Mouse (Mus musculus): ENCODE measurements at regions not wholly inside any gene's neighbourhood (a gene's known extent, or its start where the extent isn't known, plus 50 kb on each side); places are given as distances from the start of the nearest gene placed in this dataset.
"Not testable (repeated sequence)": the region's sequence is repeated elsewhere in the genome, so short reads cannot be mapped to it uniquely, and the experiment has no call there.

DNA sequence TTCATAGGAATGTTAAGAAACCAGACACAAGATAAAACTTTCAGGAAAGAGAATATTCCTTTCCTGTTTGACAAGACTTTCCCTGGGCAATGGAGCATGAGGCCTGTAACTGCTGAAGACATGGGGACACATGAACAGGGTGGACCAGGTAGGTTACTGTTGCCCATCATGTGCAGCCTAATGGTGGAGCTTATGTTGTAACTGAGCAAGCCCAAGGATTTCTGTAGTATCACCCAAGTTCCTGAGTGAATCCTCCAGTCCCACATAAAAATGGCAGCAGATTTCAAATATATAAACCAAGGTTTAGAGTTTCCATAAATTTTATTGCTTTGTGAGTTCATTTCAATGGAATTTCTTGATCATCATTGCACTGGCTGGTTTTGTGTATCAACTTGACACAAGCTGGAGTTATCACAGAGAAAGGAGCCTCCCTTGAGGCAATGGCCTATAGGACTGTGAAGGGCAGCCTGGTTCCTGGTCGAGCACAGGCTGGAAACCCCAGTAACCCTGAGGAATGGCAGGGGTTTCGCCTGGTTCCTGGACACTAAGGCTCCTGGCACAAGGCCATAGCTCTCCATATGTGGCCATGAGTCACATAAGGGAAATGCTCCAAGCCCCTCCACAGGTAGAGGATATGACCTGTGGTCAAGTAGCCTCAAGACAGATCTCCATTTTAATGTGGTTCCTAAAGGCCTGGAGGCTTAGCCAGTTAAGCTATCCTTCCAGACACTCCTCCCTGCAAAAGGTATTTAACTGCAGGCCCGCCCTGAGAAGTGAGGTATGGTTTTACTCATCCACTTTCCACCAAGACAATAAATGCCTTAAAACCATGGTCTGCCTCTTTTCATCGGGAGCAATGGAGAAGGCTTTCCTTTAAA is 92.9 kb upstream of the Pfn2 start:
- H3K4me2 ChIP-seq = no peak overlapping the region
- WGBS (ENCODE audit: insufficient replicate concordance) = 57% methylated on average over 4 of the region's 4 CpGs
- H3K36me3 ChIP-seq = no peaks in the 10 kb centered on the region
- H3K4me1 ChIP-seq = no peaks in the 10 kb centered on the region
- H3K9me3 ChIP-seq (replicated peaks) = no peaks in the 10 kb centered on the region
- ATAC-seq = no peak
- H3K27ac ChIP-seq = no peak overlapping the region
- no peaks in the 10 kb centered on the region for H3K27me3 ChIP-seq (replicated peaks)
- no peak overlapping the region for H3K9ac ChIP-seq
- H3K4me3 ChIP-seq = no peak overlapping the region

DNA sequence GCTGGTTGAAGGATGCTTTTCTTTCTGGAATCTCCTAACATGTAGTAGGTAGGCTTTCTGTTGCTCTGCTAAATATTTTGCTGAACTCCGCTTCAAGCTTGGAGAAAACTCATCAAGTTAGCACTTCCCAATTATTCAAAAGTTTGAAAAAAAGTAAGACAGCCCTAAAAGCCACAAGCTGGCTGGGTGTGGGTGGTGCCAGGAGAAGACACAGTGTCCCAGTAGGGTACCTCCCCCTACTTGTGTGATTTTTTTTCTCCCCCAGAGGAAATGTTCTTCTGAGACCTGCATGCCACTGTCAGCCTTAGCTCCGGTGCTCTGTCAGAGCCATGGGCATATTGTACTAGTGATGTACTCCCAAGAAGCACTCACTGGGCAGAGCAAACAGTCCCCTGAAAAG is 96.8 kb upstream of the Pfn2 start:
- H3K4me1 ChIP-seq = no peaks in the 10 kb centered on the region
- ATAC-seq = no peak
- no peak overlapping the region for H3K27ac ChIP-seq
- H3K9ac ChIP-seq = no peak overlapping the region
- H3K4me2 ChIP-seq = no peak overlapping the region
- H3K4me3 ChIP-seq = no peak overlapping the region
- H3K36me3 ChIP-seq = no peaks in the 10 kb centered on the region
- H3K9me3 ChIP-seq (replicated peaks) = no peaks in the 10 kb centered on the region
- H3K27me3 ChIP-seq (replicated peaks) = no peaks in the 10 kb centered on the region
- WGBS (ENCODE audit: insufficient replicate concordance) = 69% methylated on average over 2 of the region's 2 CpGs

DNA sequence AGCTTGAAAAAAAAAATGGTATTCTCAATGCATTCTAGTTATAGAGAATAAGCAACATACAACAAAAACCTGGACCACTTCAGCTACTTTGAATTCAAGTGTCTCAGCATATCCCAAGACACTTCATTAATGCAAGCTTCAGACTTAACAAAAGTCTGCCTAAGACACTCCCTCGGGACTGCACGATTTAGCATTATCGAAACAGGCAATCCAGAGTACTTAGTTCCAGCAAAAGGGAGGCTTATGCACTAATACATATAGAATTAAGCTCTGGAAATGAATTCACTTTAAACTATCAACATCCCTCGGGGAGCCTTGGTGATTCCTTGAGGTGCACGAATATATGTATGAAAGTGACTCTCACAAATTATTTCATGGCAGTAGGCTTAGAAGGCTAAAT is 97.9 kb upstream of the Pfn2 start:
- 72% methylated on average over 5 of the region's 5 CpGs for WGBS (ENCODE audit: insufficient replicate concordance)
- Histone ChIP-seq H3K36me3 (no peaks in the 10 kb centered on the region), H3K4me3 (no peak overlapping the region), H3K9ac (no peak overlapping the region), H3K27me3 (replicated peaks) (no peaks in the 10 kb centered on the region), H3K27ac (no peak overlapping the region), H3K9me3 (replicated peaks) (no peaks in the 10 kb centered on the region), H3K4me1 (no peaks in the 10 kb centered on the region), H3K4me2 (no peak overlapping the region)
- ATAC-seq = no peak

DNA sequence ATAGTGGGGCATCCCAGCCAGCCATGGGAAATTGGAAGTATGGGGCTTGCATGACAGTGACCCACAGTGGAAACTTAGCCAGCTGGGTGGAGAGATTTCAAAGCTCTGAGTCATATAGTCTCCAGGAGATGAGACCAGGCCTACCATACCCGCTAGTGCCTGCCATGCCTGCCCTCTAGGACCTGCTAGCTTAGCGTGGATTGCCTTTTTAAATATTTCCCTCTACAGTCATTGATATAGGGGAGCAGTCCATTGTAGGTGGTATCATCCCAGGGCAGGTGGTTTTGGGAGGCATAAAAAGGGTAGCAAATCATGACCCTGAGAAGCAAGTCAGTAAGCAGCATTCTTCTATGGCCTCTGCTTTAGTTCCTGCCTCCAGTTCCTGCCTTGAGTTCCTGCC is 99.5 kb upstream of the Pfn2 start:
- Histone ChIP-seq H3K4me2 (no peak overlapping the region), H3K27me3 (replicated peaks) (no peaks in the 10 kb centered on the region), H3K4me1 (no peaks in the 10 kb centered on the region), H3K9ac (no peak overlapping the region), H3K36me3 (no peaks in the 10 kb centered on the region), H3K4me3 (no peak overlapping the region), H3K27ac (no peak overlapping the region), H3K9me3 (replicated peaks) (no peaks in the 10 kb centered on the region)
- ATAC-seq = no peak
- WGBS (ENCODE audit: insufficient replicate concordance) = 64% methylated on average over 2 of the region's 2 CpGs

DNA sequence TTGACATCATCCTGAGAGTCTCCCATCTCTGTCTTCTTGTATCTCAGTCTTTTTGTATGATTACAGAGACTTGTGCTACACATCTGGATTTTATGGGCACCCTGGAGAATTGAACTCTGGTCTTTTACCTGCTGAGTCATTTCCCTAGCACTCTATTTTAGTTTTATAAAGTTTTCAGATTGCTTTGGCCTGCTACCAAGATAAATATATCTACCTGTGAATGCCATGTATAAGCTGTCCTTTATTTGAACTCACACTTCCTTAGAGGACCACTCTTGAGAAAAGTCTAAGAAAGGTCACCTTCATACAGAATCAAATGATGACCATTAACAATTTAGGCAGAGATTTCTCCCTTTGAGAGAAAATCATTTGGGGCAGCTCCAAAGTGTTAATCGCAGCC is 100.8 kb upstream of the Pfn2 start:
- WGBS (ENCODE audit: insufficient replicate concordance) = 68% methylated on average over 1 of the region's 1 CpGs
- Histone ChIP-seq H3K9ac (no peak overlapping the region), H3K4me3 (no peak overlapping the region), H3K4me1 (no peaks in the 10 kb centered on the region), H3K27me3 (replicated peaks) (no peaks in the 10 kb centered on the region), H3K4me2 (no peak overlapping the region), H3K36me3 (no peaks in the 10 kb centered on the region), H3K27ac (no peak overlapping the region), H3K9me3 (replicated peaks) (no peaks in the 10 kb centered on the region)
- no peak for ATAC-seq

DNA sequence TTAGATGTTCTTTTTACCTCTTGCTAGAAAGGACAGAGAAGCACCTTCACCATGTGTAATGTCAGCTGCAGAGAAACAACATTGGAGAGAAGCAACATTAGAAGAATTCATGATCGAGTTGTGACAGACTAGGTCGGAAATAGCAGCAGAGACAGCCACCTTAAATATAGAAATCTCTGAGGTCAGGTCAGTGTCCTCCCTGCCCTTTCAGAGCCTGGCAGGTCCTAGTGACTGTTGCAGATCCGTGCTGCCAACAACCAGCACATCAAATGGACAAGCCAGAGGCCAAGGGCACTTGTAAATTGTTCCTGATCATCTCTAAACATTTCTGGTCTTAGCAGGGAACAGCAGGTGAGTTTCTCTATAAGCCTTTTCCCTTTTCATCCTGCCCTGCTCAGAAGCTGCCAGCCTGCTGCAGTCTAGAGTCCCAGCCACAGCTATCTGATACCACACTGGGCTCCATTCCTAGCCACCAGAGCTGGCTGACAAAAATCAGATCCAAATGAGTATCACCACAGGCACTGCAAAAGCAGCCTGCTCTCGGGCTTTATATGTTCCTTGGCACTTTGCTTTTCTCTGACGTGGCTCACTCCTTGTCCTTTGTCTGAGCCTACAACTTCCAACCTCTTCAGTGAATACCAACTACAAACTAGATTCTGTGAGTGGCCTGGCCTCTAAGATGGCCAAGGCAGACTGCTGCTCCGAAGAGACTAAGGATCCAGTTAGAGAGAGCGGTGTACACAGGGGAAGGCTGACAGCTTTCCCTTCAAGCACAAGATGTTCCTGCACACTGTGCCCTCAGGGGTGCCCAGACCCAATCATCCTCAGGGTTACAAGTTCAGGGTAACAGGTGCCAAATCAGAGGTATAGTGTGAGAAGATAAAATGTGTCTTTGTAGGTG is 102.8 kb upstream of the Pfn2 start:
- Histone ChIP-seq H3K4me2 (no peak overlapping the region), H3K27me3 (replicated peaks) (no peaks in the 10 kb centered on the region), H3K27ac (no peak overlapping the region)

DNA sequence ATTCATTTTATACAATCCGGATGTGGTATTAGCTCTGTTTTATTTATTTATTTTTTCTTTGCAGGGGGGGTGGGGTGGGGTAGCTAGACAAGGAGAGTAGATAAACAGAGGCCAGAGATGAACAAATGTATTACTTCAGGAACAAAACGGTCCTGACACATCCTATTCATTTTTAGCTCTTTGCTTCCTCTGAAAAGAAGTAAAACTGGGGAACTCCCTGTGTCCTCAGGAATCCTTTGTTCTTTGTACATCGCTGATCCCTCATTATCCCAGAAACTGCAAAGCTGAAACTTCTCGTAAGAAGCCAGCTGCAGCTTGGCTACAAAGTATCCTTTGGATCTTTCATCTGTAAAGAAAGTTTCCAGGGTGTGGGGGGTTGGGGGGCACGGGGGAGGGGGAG is 103.6 kb upstream of the Pfn2 start:
- Histone ChIP-seq H3K27ac (no peak overlapping the region), H3K27me3 (replicated peaks) (no peaks in the 10 kb centered on the region), H3K36me3 (no peaks in the 10 kb centered on the region), H3K4me2 (no peak overlapping the region), H3K4me1 (no peaks in the 10 kb centered on the region), H3K9ac (no peak overlapping the region), H3K9me3 (replicated peaks) (no peaks in the 10 kb centered on the region), H3K4me3 (no peak overlapping the region)
- no peak for ATAC-seq
- whole genome bisulfite sequencing (ENCODE audit: insufficient replicate concordance) = 46% methylated on average over 5 of the region's 5 CpGs

More for the DNA sequence above, 102.8 kb upstream of the Pfn2 start:
- H3K9ac ChIP-seq = no peak overlapping the region
- 56% methylated on average over 7 of the region's 7 CpGs for WGBS (ENCODE audit: insufficient replicate concordance)
- H3K36me3 ChIP-seq = no peaks in the 10 kb centered on the region
- H3K4me3 ChIP-seq = no peak overlapping the region
- no peak for ATAC-seq
- no peaks in the 10 kb centered on the region for H3K4me1 ChIP-seq
- no peaks in the 10 kb centered on the region for H3K9me3 ChIP-seq (replicated peaks)

DNA sequence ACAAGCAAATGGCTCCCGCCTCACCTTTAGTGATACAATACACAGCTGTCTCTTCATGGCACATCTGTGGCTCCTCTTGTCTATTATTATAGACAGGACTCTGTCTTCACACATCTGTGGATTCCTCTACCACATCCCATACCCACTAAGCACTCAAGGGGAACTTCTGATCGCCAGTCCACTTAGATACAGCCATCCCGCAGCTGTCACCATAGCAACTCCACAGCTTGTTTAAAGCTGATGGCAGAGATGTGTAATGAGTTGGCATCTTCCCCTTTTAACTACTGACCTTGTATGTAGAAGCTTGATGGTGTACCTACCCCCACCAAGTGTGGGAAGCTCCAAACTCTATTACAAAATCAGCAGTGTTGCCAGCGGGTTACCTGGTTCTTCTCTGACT is 109.5 kb upstream of the Pfn2 start:
- Histone ChIP-seq H3K4me3 (no peak overlapping the region), H3K36me3 (no peaks in the 10 kb centered on the region), H3K9me3 (replicated peaks) (no peaks in the 10 kb centered on the region), H3K9ac (no peak overlapping the region), H3K4me2 (no peak overlapping the region), H3K27ac (no peak overlapping the region), H3K4me1 (no peaks in the 10 kb centered on the region), H3K27me3 (replicated peaks) (no peaks in the 10 kb centered on the region)
- 66% methylated on average over 4 of the region's 4 CpGs for WGBS (ENCODE audit: insufficient replicate concordance)
- no peak for ATAC-seq

DNA sequence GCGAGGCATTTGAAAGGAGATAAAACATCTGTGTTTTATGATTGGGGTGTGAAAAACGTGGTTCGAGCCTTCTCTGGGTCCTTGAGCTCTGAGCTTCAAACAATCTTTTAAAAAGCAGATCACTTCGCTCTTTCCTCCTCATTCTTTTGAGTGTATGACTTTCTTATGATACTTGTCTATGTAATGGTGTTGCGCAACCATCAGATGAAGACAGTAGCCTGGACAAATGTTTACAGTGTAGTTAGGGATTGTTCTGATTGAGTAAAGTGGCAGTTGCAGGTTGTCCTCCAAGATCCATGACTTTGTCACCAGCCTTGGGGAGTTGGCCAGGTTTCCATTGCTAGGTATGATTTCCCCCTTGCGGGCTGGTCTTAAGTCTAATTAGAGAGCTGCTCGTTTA is 116.1 kb upstream of the Pfn2 start:
- no peak for ATAC-seq
- Histone ChIP-seq H3K27me3 (replicated peaks) (no peaks in the 10 kb centered on the region), H3K27ac (no peak overlapping the region), H3K4me1 (no peaks in the 10 kb centered on the region), H3K36me3 (no peaks in the 10 kb centered on the region), H3K9me3 (replicated peaks) (no peaks in the 10 kb centered on the region), H3K4me2 (no peak overlapping the region), H3K9ac (no peak overlapping the region), H3K4me3 (no peak overlapping the region)
- WGBS (ENCODE audit: insufficient replicate concordance) = 66% methylated on average over 7 of the region's 7 CpGs

DNA sequence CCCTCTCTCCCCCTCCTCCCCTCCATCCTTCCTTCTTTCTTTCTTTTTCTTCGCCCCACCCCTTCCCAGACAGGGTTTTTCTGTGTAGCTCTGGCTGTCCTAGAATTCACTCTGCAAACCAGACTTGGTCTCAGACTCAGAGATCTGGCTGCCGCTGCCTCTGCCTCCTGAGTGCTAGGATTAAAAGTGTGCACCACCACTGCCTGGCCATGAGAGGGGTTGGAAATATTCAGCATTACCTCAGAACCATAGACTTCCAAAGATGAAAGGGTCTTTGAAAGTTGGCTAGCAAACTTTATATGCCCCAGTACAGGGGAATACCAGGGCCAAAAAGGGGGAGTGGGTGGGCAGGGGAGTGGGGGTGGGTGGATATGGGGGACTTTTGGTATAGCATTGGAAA is 122.7 kb upstream of the Pfn2 start:
- H3K27me3 ChIP-seq (replicated peaks); H3K9me3 ChIP-seq (replicated peaks); ATAC-seq; H3K4me2 ChIP-seq; H3K27ac ChIP-seq; H3K36me3 ChIP-seq; H3K4me1 ChIP-seq; H3K4me3 ChIP-seq; H3K9ac ChIP-seq: not testable (repeated sequence)
- 73% methylated on average over 2 of the region's 2 CpGs for WGBS (ENCODE audit: insufficient replicate concordance)

DNA sequence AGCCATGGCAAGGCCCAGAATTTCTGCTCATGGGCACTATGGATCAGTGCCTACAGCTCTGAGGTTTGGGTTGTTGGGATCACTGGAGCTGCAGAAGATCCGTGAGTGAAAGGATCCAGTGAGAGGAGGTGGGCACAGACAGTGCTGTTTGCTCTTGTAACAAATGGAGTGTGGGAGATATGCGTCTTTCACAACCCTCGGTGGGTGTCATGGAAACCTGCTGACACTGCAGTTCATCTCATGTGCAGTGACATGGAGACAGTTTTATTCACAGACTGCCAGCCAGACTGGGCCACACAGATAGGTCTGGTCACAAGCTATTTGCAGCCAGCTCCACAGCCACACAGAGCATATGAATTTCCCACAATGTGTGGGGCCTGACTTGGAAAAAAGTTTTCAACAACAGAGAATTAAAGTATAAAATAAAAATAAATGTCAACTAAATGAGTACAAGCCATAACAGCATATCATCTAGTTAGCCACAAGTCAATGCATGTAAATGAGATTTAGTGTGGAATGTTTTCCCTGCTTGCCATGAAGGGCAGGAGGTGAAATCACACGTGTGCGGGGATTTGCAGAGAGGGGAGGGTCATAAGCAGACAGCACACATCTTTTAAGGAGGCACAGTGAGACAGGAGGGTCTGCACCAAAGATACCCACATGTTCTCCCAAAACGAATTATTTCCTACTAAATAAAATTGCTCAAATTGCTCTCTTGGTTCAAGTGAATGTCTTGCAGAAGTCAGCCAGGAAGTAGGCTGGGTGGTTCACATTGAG is 124.8 kb upstream of the Pfn2 start:
- no peak overlapping the region for H3K4me3 ChIP-seq
- no peak overlapping the region for H3K9ac ChIP-seq
- no peaks in the 10 kb centered on the region for H3K4me1 ChIP-seq
- H3K36me3 ChIP-seq = no peaks in the 10 kb centered on the region
- H3K9me3 ChIP-seq (replicated peaks) = no peaks in the 10 kb centered on the region
- 58% methylated on average over 6 of the region's 6 CpGs for WGBS (ENCODE audit: insufficient replicate concordance)
- no peak overlapping the region for H3K27ac ChIP-seq
- no peak overlapping the region for H3K4me2 ChIP-seq
- H3K27me3 ChIP-seq (replicated peaks) = no peaks in the 10 kb centered on the region
- no peak for ATAC-seq

DNA sequence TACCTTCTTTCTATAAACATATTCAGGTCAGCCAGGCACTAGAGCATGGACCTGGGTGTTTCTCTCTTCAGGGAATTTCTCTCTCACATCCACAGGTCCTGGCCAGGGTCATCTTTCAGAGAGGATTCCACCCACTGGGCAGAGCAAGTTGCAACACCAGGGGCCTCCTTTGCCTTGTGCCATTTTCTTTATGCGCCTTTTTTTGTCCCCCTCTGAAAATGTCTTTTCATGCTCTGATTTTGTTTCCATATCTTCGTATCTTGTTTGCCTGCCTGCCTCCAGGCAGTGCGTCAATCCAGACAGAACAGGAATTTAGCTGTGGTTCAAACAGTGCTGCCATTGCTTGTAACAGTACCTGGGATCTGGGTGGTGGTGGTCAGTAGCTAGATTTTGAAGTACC is 125.7 kb upstream of the Pfn2 start:
- no peaks in the 10 kb centered on the region for H3K27me3 ChIP-seq (replicated peaks)
- H3K27ac ChIP-seq = no peak overlapping the region
- no peak overlapping the region for H3K9ac ChIP-seq
- H3K36me3 ChIP-seq = no peaks in the 10 kb centered on the region
- no peaks in the 10 kb centered on the region for H3K4me1 ChIP-seq
- no peak overlapping the region for H3K4me3 ChIP-seq
- H3K4me2 ChIP-seq = no peak overlapping the region
- no peaks in the 10 kb centered on the region for H3K9me3 ChIP-seq (replicated peaks)
- 66% methylated on average over 3 of the region's 3 CpGs for WGBS (ENCODE audit: insufficient replicate concordance)
- no peak for ATAC-seq
